Mouse (Mus musculus): Measurements from ENCODE around the gene Taar7a. TPM values are rescaled to one million over a fixed set of nuclear protein-coding genes. Genes with fewer than 3 reads are reported as not detected.

Gene Taar7a
- polyA plus RNA-seq, 1 experiment from 2014 or later, result not detected

GRCm38 (mm10) chr10:23977958-23978357 is 15.3 kb downstream of the Taar7a start:
- H3K4me1 ChIP-seq, result no peaks in the 10 kb centered on the region
- H3K9me3 ChIP-seq (replicated peaks), result no peaks in the 10 kb centered on the region
- no peak overlapping the region for H3K4me3 ChIP-seq
- 55% methylated on average over 4 of the region's 4 CpGs for WGBS (ENCODE audit: insufficient replicate concordance)
- H3K27me3 ChIP-seq (replicated peaks), result no peaks in the 10 kb centered on the region
- H3K4me2 ChIP-seq, result no peak overlapping the region
- H3K9ac ChIP-seq, result no peak overlapping the region
- no peaks in the 10 kb centered on the region for H3K36me3 ChIP-seq
- ATAC-seq, result no peak
- H3K27ac ChIP-seq, result no peak overlapping the region

GRCm38 (mm10) chr10:23971256-23971655 is 22.0 kb downstream of the Taar7a start:
- no peak overlapping the region for H3K9ac ChIP-seq
- no peaks in the 10 kb centered on the region for H3K9me3 ChIP-seq (replicated peaks)
- no peak overlapping the region for H3K27ac ChIP-seq
- H3K4me2 ChIP-seq, result no peak overlapping the region
- no peak overlapping the region for H3K4me3 ChIP-seq
- ATAC-seq, result no peak
- no peaks in the 10 kb centered on the region for H3K27me3 ChIP-seq (replicated peaks)
- H3K4me1 ChIP-seq, result no peaks in the 10 kb centered on the region
- no peaks in the 10 kb centered on the region for H3K36me3 ChIP-seq
- WGBS (ENCODE audit: insufficient replicate concordance), result 60% methylated on average over 5 of the region's 5 CpGs

- no peaks in the 10 kb centered on the region for H3K27me3 ChIP-seq (replicated peaks)
- 70% methylated on average over 11 of the region's 11 CpGs for WGBS (ENCODE audit: insufficient replicate concordance)
- H3K27ac ChIP-seq, result no peak within 1 kb of the TSS
- no peaks in the 10 kb centered on the region for H3K9me3 ChIP-seq (replicated peaks)
- H3K9ac ChIP-seq, result no peak within 1 kb of the TSS
- no peaks in the 10 kb centered on the region for H3K4me1 ChIP-seq
- no peak within 1 kb of the TSS for H3K4me3 ChIP-seq
- no peaks in the 10 kb centered on the region for H3K36me3 ChIP-seq
- no peak for ATAC-seq
- H3K4me2 ChIP-seq, result no peak within 1 kb of the TSS
These were observed 22.6 kb downstream of the Taar7a start, which contains the start of gene Taar5 for GRCm38 (mm10) chr10:23970656-23971165. Taar5 (plus strand) TSS chr10:23970706.

- no peak overlapping the region for H3K4me3 ChIP-seq
- WGBS (ENCODE audit: insufficient replicate concordance), result 70% methylated on average over 6 of the region's 6 CpGs
- no peaks in the 10 kb centered on the region for H3K4me1 ChIP-seq
- no peaks in the 10 kb centered on the region for H3K9me3 ChIP-seq (replicated peaks)
- no peak for ATAC-seq
- H3K4me2 ChIP-seq, result no peak overlapping the region
- H3K9ac ChIP-seq, result no peak overlapping the region
- no peak overlapping the region for H3K27ac ChIP-seq
- H3K36me3 ChIP-seq, result no peaks in the 10 kb centered on the region
- H3K27me3 ChIP-seq (replicated peaks), result no peaks in the 10 kb centered on the region
These were observed 28.2 kb downstream of the Taar7a start for GRCm38 (mm10) chr10:23964921-23965610.

GRCm38 (mm10) chr10:23963444-23963843 is 29.8 kb downstream of the Taar7a start:
- H3K9ac ChIP-seq, result no peak overlapping the region
- H3K4me3 ChIP-seq, result no peak overlapping the region
- ATAC-seq, result no peak
- H3K9me3 ChIP-seq (replicated peaks), result no peaks in the 10 kb centered on the region
- H3K4me2 ChIP-seq, result no peak overlapping the region
- WGBS (ENCODE audit: insufficient replicate concordance), result 58% methylated on average over 3 of the region's 3 CpGs
- H3K27me3 ChIP-seq (replicated peaks), result no peaks in the 10 kb centered on the region
- H3K27ac ChIP-seq, result no peak overlapping the region
- H3K4me1 ChIP-seq, result no peaks in the 10 kb centered on the region
- no peaks in the 10 kb centered on the region for H3K36me3 ChIP-seq

- WGBS (ENCODE audit: insufficient replicate concordance), result 68% methylated on average over 13 of the region's 13 CpGs
- no peaks in the 10 kb centered on the region for H3K4me1 ChIP-seq
- no peak within 1 kb of the TSS for H3K9ac ChIP-seq
- H3K27me3 ChIP-seq (replicated peaks), result no peaks in the 10 kb centered on the region
- ATAC-seq, result no peak
- H3K36me3 ChIP-seq, result no peaks in the 10 kb centered on the region
- H3K9me3 ChIP-seq (replicated peaks), result no peaks in the 10 kb centered on the region
- H3K4me3 ChIP-seq, result no peak within 1 kb of the TSS
- H3K4me2 ChIP-seq, result no peak within 1 kb of the TSS
- no peak within 1 kb of the TSS for H3K27ac ChIP-seq
These were observed 32.8 kb downstream of the Taar7a start, which contains the start of gene Taar4 for GRCm38 (mm10) chr10:23960444-23960915. Taar4 (plus strand) TSS chr10:23960494.

GRCm38 (mm10) chr10:23959071-23959470 is 34.2 kb downstream of the Taar7a start:
- Histone ChIP-seq H3K4me1 (no peaks in the 10 kb centered on the region), H3K4me3 (no peak overlapping the region), H3K9ac (no peak overlapping the region), H3K27ac (no peak overlapping the region), H3K27me3 (replicated peaks) (no peaks in the 10 kb centered on the region), H3K9me3 (replicated peaks) (no peaks in the 10 kb centered on the region), H3K36me3 (no peaks in the 10 kb centered on the region), H3K4me2 (no peak overlapping the region)
- no peak for ATAC-seq
- WGBS (ENCODE audit: insufficient replicate concordance), result 50% methylated on average over 3 of the region's 3 CpGs

GRCm38 (mm10) chr10:23951714-23952113 is 41.6 kb downstream of the Taar7a start:
- no peaks in the 10 kb centered on the region for H3K9me3 ChIP-seq (replicated peaks)
- H3K4me3 ChIP-seq, result no peak overlapping the region
- no peaks in the 10 kb centered on the region for H3K27me3 ChIP-seq (replicated peaks)
- H3K36me3 ChIP-seq, result no peaks in the 10 kb centered on the region
- no peaks in the 10 kb centered on the region for H3K4me1 ChIP-seq
- no peak overlapping the region for H3K27ac ChIP-seq
- H3K4me2 ChIP-seq, result no peak overlapping the region
- ATAC-seq, result no peak
- WGBS (ENCODE audit: insufficient replicate concordance), result 64% methylated on average over 6 of the region's 6 CpGs
- no peak overlapping the region for H3K9ac ChIP-seq

GRCm38 (mm10) chr10:23949508-23950005 is 43.7 kb downstream of the Taar7a start, which contains the start of gene Taar3:
Taar3 (plus strand) TSS chr10:23949558.
- WGBS (ENCODE audit: insufficient replicate concordance), result 78% methylated on average over 16 of the region's 16 CpGs
- Histone ChIP-seq H3K4me3 (no peak within 1 kb of the TSS), H3K27ac (no peak within 1 kb of the TSS), H3K9ac (no peak within 1 kb of the TSS), H3K36me3 (no peaks in the 10 kb centered on the region), H3K4me1 (no peaks in the 10 kb centered on the region), H3K9me3 (replicated peaks) (no peaks in the 10 kb centered on the region), H3K27me3 (replicated peaks) (no peaks in the 10 kb centered on the region), H3K4me2 (no peak within 1 kb of the TSS)
- ATAC-seq, result no peak

- no peak overlapping the region for H3K27ac ChIP-seq
- H3K4me3 ChIP-seq, result no peak overlapping the region
- no peaks in the 10 kb centered on the region for H3K36me3 ChIP-seq
- no peaks in the 10 kb centered on the region for H3K9me3 ChIP-seq (replicated peaks)
- WGBS (ENCODE audit: insufficient replicate concordance), result 60% methylated on average over 7 of the region's 7 CpGs
- H3K4me1 ChIP-seq, result no peaks in the 10 kb centered on the region
- H3K27me3 ChIP-seq (replicated peaks), result no peaks in the 10 kb centered on the region
- no peak for ATAC-seq
- no peak overlapping the region for H3K9ac ChIP-seq
- no peak overlapping the region for H3K4me2 ChIP-seq
These were observed 45.3 kb downstream of the Taar7a start for GRCm38 (mm10) chr10:23948026-23948425.

- H3K27me3 ChIP-seq (replicated peaks), result no peaks in the 10 kb centered on the region
- no peaks in the 10 kb centered on the region for H3K36me3 ChIP-seq
- H3K9me3 ChIP-seq (replicated peaks), result no peaks in the 10 kb centered on the region
- no peaks in the 10 kb centered on the region for H3K4me1 ChIP-seq
- H3K27ac ChIP-seq, result no peak overlapping the region
- WGBS (ENCODE audit: insufficient replicate concordance), result 51% methylated on average over 5 of the region's 5 CpGs
- no peak overlapping the region for H3K9ac ChIP-seq
- no peak overlapping the region for H3K4me2 ChIP-seq
- no peak for ATAC-seq
- H3K4me3 ChIP-seq, result no peak overlapping the region
These were observed 50.8 kb downstream of the Taar7a start for GRCm38 (mm10) chr10:23942465-23942864.

All from liver, embryonic 12.5 days (tissue).